Mouse (Mus musculus) liver (tissue): ENCODE data around the gene 6030408B16Rik.

Experiments
- DNase-seq: peaks from one replicate; pipeline ENCODE4 v3.0.0-alpha.2; 2020; ENCODE audit warnings: mixed read lengths

Gene 6030408B16Rik

GRCm38 (mm10) chr15:101267053-101268032 is 25.7 kb upstream of the 6030408B16Rik start:
- no peak for DNase-seq

GRCm38 (mm10) chr15:101270101-101270820 is 22.8 kb upstream of the 6030408B16Rik start:
- DNase-seq, result no peak

- no peak for DNase-seq
These were observed 21.9 kb upstream of the 6030408B16Rik start for GRCm38 (mm10) chr15:101271107-101271506.

- no peak for DNase-seq
These were observed 21.5 kb upstream of the 6030408B16Rik start for GRCm38 (mm10) chr15:101271513-101271912.

GRCm38 (mm10) chr15:101274380-101274779 is 18.6 kb upstream of the 6030408B16Rik start:
- DNase-seq, result no peak

GRCm38 (mm10) chr15:101277351-101277899 is 15.6 kb upstream of the 6030408B16Rik start:
- no peak for DNase-seq

GRCm38 (mm10) chr15:101278589-101278988 is 14.4 kb upstream of the 6030408B16Rik start:
- no peak for DNase-seq

- DNase-seq, result no peak
These were observed 13.5 kb upstream of the 6030408B16Rik start for GRCm38 (mm10) chr15:101279430-101279999.

GRCm38 (mm10) chr15:101282471-101282870 is 10.5 kb upstream of the 6030408B16Rik start:
- no peak for DNase-seq

GRCm38 (mm10) chr15:101283183-101283910 is 9.7 kb upstream of the 6030408B16Rik start:
- peak; percentile 59 for DNase-seq

GRCm38 (mm10) chr15:101283911-101284750 is 8.9 kb upstream of the 6030408B16Rik start, which contains the start of gene Atg101:
TSS of gene Atg101 (plus strand) at chr15:101284272.
- DNase-seq, result peak; percentile 91

- DNase-seq, result no peak
These were observed 6.8 kb upstream of the 6030408B16Rik start for GRCm38 (mm10) chr15:101286129-101286770.

- DNase-seq, result no peak
These were observed 5.7 kb upstream of the 6030408B16Rik start for GRCm38 (mm10) chr15:101287361-101287760.

GRCm38 (mm10) chr15:101290354-101290753 is 2.7 kb upstream of the 6030408B16Rik start:
- DNase-seq, result no peak

- DNase-seq, result no peak
These were observed 1.0 kb upstream of the 6030408B16Rik start for GRCm38 (mm10) chr15:101292012-101292411.

- no peak for DNase-seq
These were observed 1.2 kb downstream of the 6030408B16Rik start for GRCm38 (mm10) chr15:101294028-101294894.

GRCm38 (mm10) chr15:101295106-101295505 is 2.1 kb downstream of the 6030408B16Rik start:
- DNase-seq, result no peak

GRCm38 (mm10) chr15:101295616-101296015 is 2.6 kb downstream of the 6030408B16Rik start:
- DNase-seq, result no peak

- no peak for DNase-seq
These were observed 3.1 kb downstream of the 6030408B16Rik start for GRCm38 (mm10) chr15:101296091-101296490.

GRCm38 (mm10) chr15:101297988-101298387 is 5.0 kb downstream of the 6030408B16Rik start:
- no peak for DNase-seq
